Mouse (Mus musculus) testis, adult 2 months (tissue): ENCODE measurements at regions not wholly inside any gene's neighbourhood (a gene's known extent, or its start where the extent isn't known, plus 50 kb on each side); places are given as distances from the start of the nearest gene placed in this dataset.

ENCODE experiments used
- CTCF ChIP-seq: fragments of 200-500 bp; IDR thresholded peaks from 2 replicates; pipeline ENCODE4 v1.5.1; 2012; ENCODE audit warnings: low read depth, mild to moderate bottlenecking, inconsistent platforms, low read length, moderate library complexity; ENCODE audit not compliant: control insufficient read depth, insufficient read depth, insufficient replicate concordance
- POLR2A ChIP-seq: fragments of 200-500 bp; IDR thresholded peaks from 2 replicates; pipeline ENCODE4 v1.6.1; 2012; ENCODE audit warnings: low read depth, mild to moderate bottlenecking, inconsistent platforms, low read length, moderate library complexity; ENCODE audit not compliant: control insufficient read depth

- TF ChIP-seq CTCF (no peak), POLR2A (no peak)
Measured at GRCm38 (mm10) chr7:63341716-63342115, 102.8 kb upstream of the Otud7a start.
